Mouse (Mus musculus): ENCODE measurements around the gene Rgs11.
A peak's percentile ranks its signal among the peaks of the same experiment; 100 is the strongest.
"Not testable (repeated sequence)": the region's sequence is repeated elsewhere in the genome, so short reads cannot be mapped to it uniquely, and the experiment has no call there.

Rgs11 gene

GRCm38 (mm10) chr17:26202737-26203136 is at the start of gene Rgs11:
TSS of gene Rgs11 (plus strand) at chr17:26202951.
- DNase-seq: peak; percentile 66

GRCm38 (mm10) chr17:26162736-26163135 is 40.0 kb upstream of the Rgs11 start:
- no peak for DNase-seq

- DNase-seq: no peak
Observed at GRCm38 (mm10) chr17:26168039-26168438, 34.7 kb upstream of the Rgs11 start.

- not testable (repeated sequence) for DNase-seq
Observed at GRCm38 (mm10) chr17:26175248-26175647, 27.5 kb upstream of the Rgs11 start.

- DNase-seq: no peak
Observed at GRCm38 (mm10) chr17:26178611-26179010, 24.1 kb upstream of the Rgs11 start.

- no peak for DNase-seq
Observed at GRCm38 (mm10) chr17:26181179-26181578, 21.6 kb upstream of the Rgs11 start.

GRCm38 (mm10) chr17:26187592-26187991 is 15.2 kb upstream of the Rgs11 start:
- no peak for DNase-seq

- DNase-seq: no peak
Observed at GRCm38 (mm10) chr17:26188091-26188805, 14.5 kb upstream of the Rgs11 start.

GRCm38 (mm10) chr17:26191486-26191885 is 11.3 kb upstream of the Rgs11 start:
- DNase-seq: not testable (repeated sequence)

GRCm38 (mm10) chr17:26192481-26193190 is 10.1 kb upstream of the Rgs11 start:
- DNase-seq: no peak

- DNase-seq: no peak
Observed at GRCm38 (mm10) chr17:26198892-26199291, 3.9 kb upstream of the Rgs11 start, which contains the start of gene Pdia2. TSS of gene Pdia2 (minus strand) at chr17:26199087.

GRCm38 (mm10) chr17:26200831-26201705 is 1.7 kb upstream of the Rgs11 start:
- DNase-seq: peak; percentile 51

GRCm38 (mm10) chr17:26201998-26202397 is 753 bp upstream of the Rgs11 start:
- DNase-seq: no peak

GRCm38 (mm10) chr17:26203321-26203811 is 615 bp downstream of the Rgs11 start:
- DNase-seq: peak; percentile 61

- DNase-seq: no peak
Observed at GRCm38 (mm10) chr17:26204766-26205165, 2.0 kb downstream of the Rgs11 start.

GRCm38 (mm10) chr17:26206392-26206791 is 3.6 kb downstream of the Rgs11 start:
- DNase-seq: no peak

- no peak for DNase-seq
Observed at GRCm38 (mm10) chr17:26207686-26208085, 4.9 kb downstream of the Rgs11 start, which contains the start of gene Arhgdig. TSS of gene Arhgdig (minus strand) at chr17:26207786.

- no peak for DNase-seq
Observed at GRCm38 (mm10) chr17:26212241-26212640, 9.5 kb downstream of the Rgs11 start.

GRCm38 (mm10) chr17:26212681-26213080 is 9.9 kb downstream of the Rgs11 start:
- DNase-seq: no peak

- no peak for DNase-seq
Observed at GRCm38 (mm10) chr17:26221508-26221907, 18.8 kb downstream of the Rgs11 start.

- DNase-seq: no peak
Observed at GRCm38 (mm10) chr17:26225150-26225549, 22.4 kb downstream of the Rgs11 start.

GRCm38 (mm10) chr17:26229776-26230175 is 27.0 kb downstream of the Rgs11 start:
- no peak for DNase-seq

- no peak for DNase-seq
Observed at GRCm38 (mm10) chr17:26231156-26231555, 28.4 kb downstream of the Rgs11 start.
